16 mouse cellular contexts compared by ENCODE assay signal in the genomic region with DNA sequence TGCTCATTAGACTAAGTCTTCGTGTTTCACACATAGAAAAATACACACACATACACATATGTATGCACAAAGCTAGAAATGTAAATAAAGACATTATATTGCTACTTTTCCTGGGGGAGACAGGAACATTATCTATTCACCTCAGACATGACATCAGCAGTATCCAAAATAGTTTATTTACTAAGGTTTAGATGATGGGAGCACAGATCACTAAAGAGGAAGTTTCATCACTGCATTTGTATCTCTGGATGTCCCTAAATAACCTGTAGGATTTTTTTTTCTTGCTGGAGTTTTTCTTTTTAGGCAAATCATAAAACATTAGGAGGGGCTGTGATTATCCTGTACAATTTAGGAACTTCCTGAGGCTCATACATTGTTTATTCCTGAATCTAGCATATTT.
"Had no signal": no experiment of that assay in that cellular context is flagged by ENCODE, and none has a peak within 500 bp of the region (broad histone marks: within the 10 kb centered on the region; RNA-seq: fewer than 3 reads in every experiment).

No protein-coding gene starts in this region.

- H3K9ac ChIP-seq: neural tube, embryonic 13.5 days; neural tube, embryonic 15.5 days; stomach, embryonic 15.5 days had no signal

- H3K9me3 ChIP-seq: neural tube, embryonic 13.5 days; neural tube, embryonic 15.5 days; stomach, embryonic 15.5 days had no signal

- H3K27me3 ChIP-seq: neural tube, embryonic 13.5 days; neural tube, embryonic 15.5 days; stomach, embryonic 15.5 days had no signal

- DNase-seq: retina, postnatal 1 day; right cerebral cortex, adult 18-20 months; right cerebral cortex, postnatal 14 days; right cerebral cortex, postnatal 25 days; right cerebral cortex, postnatal 4 days; spleen, adult 18-20 months; thymus, adult 18-20 months; thymus, adult 2 months; thymus, postnatal 14 days; thymus, postnatal 25 days; thymus, postnatal 36 days; thymus, postnatal 4 days had no signal

- H3K4me1 ChIP-seq: neural tube, embryonic 13.5 days; neural tube, embryonic 15.5 days; stomach, embryonic 15.5 days had no signal

- H3K27ac ChIP-seq: neural tube, embryonic 13.5 days; neural tube, embryonic 15.5 days; stomach, embryonic 15.5 days; stomach, postnatal 0 days had no signal

- H3K36me3 ChIP-seq: neural tube, embryonic 13.5 days; neural tube, embryonic 15.5 days; stomach, embryonic 15.5 days had no signal

- H3K4me3 ChIP-seq: neural tube, embryonic 13.5 days; neural tube, embryonic 15.5 days; stomach, embryonic 15.5 days had no signal
